Mouse (Mus musculus): ENCODE results near the gene Ptprd. TPM values are rescaled to one million over a fixed set of nuclear protein-coding genes. Genes with fewer than 3 reads are reported as not detected.

Gene Ptprd
- polyA plus RNA-seq, 1 experiment from 2014 or later = 145 TPM

DNA sequence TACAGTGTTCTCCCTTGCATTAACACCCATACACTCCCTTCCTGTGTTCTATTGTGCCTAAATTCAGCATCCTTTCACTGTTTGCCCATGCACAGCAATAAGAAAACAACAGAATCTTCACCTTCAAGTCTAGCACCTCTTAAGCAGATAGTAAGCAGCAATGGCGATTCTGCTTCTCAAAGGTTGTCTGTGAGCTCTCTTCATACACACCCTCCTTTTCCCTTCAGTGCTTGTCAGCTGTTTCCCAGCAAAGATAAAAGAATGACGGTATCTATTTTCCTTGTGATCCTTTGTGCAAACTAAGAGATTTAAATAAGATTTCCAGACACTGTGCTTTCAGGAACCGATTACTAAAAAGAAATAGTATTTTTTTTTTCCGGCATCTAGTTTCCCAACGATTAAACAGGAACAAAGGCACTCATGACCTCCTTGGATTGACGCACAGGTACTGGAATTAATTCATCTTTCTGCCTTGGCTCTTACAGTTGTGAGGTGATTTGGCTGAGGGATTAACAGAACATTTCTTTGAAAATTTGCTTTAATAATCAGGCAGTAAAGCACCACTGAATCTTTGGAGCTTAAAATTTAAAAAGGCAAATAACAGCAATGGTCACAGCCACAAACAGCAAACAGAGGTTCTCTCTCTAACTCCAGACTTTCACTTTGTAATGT, 1161.1 kb downstream of the Ptprd start:
- Histone ChIP-seq H3K4me1 (ENCODE audit: control insufficient read depth, insufficient read depth, low read length) (no peaks in the 10 kb centered on the region), H3K27me3 (ENCODE audit: control insufficient read depth, insufficient read depth, low read length) (no peaks in the 10 kb centered on the region), H3K9me3 (ENCODE audit: control insufficient read depth, low read length) (no peaks in the 10 kb centered on the region), H3K4me2 (ENCODE audit: low read depth, low read length) (no peak overlapping the region), H3K9ac (replicated peaks; ENCODE audit: low read depth, low read length) (no peak overlapping the region), H3K27ac (ENCODE audit: low read depth, low read length) (no peak overlapping the region), H3K36me3 (ENCODE audit: control insufficient read depth, insufficient read depth, low read length) (no peaks in the 10 kb centered on the region), H3K4me3 (ENCODE audit: low read depth, low read length) (no peak overlapping the region)
- WGBS = 72% methylated on average over 6 of the region's 6 CpGs
- no peak for ATAC-seq (ENCODE audit: low read depth)

DNA sequence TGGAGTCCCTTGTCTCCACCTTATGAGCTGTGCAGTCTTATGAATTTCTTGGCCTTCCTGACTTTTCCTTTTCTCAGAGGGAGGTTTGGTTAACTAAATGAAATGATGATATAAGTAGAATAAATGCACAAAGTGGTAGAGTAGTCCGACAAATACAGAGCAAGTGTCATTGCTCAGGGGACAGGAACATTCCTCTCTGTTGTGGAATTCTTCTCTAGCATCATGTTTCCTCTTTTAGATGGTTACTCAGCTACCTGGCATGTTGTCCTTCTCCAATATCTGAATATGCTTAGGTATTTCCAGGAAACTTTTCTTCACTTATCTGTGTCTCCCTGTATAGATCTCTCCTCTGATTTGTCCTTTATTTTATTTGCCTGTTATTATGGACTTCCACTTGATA, 1207.3 kb downstream of the Ptprd start:
- 97% methylated on average over 1 of the region's 1 CpGs for WGBS
- no peak overlapping the region for H3K9ac ChIP-seq (replicated peaks; ENCODE audit: low read depth, low read length)
- no peaks in the 10 kb centered on the region for H3K27me3 ChIP-seq (ENCODE audit: control insufficient read depth, insufficient read depth, low read length)
- H3K36me3 ChIP-seq (ENCODE audit: control insufficient read depth, insufficient read depth, low read length) = no peaks in the 10 kb centered on the region
- no peak overlapping the region for H3K4me2 ChIP-seq (ENCODE audit: low read depth, low read length)
- no peaks in the 10 kb centered on the region for H3K9me3 ChIP-seq (ENCODE audit: control insufficient read depth, low read length)
- H3K4me1 ChIP-seq (ENCODE audit: control insufficient read depth, insufficient read depth, low read length) = no peaks in the 10 kb centered on the region
- ATAC-seq (ENCODE audit: low read depth) = no peak
- H3K27ac ChIP-seq (ENCODE audit: low read depth, low read length) = no peak overlapping the region
- no peak overlapping the region for H3K4me3 ChIP-seq (ENCODE audit: low read depth, low read length)

DNA sequence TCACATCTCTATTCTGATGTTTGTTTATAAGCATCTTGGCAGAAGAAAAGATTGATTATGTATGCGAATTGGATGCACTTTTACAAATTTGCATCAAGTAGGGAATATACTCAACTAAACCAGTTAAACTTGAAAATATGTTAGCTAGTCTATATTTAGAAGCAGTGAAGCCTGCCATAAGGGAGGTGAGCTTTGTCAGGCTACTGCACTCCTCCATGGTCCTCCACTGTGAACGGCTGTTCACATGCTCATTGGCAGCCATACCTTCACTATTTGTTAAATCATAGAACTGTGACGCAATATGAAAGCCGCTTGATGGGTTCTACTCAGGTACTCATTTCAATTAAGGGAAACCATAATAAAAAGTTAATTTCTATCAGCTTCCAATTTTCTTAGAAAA, 1215.6 kb downstream of the Ptprd start:
- Histone ChIP-seq H3K36me3 (ENCODE audit: control insufficient read depth, insufficient read depth, low read length) (no peaks in the 10 kb centered on the region), H3K9me3 (ENCODE audit: control insufficient read depth, low read length) (no peaks in the 10 kb centered on the region), H3K4me2 (ENCODE audit: low read depth, low read length) (no peak overlapping the region), H3K4me3 (ENCODE audit: low read depth, low read length) (no peak overlapping the region), H3K4me1 (ENCODE audit: control insufficient read depth, insufficient read depth, low read length) (no peaks in the 10 kb centered on the region), H3K9ac (replicated peaks; ENCODE audit: low read depth, low read length) (no peak overlapping the region), H3K27ac (ENCODE audit: low read depth, low read length) (no peak overlapping the region), H3K27me3 (ENCODE audit: control insufficient read depth, insufficient read depth, low read length) (no peaks in the 10 kb centered on the region)
- ATAC-seq (ENCODE audit: low read depth) = no peak
- WGBS = 94% methylated on average over 4 of the region's 4 CpGs

DNA sequence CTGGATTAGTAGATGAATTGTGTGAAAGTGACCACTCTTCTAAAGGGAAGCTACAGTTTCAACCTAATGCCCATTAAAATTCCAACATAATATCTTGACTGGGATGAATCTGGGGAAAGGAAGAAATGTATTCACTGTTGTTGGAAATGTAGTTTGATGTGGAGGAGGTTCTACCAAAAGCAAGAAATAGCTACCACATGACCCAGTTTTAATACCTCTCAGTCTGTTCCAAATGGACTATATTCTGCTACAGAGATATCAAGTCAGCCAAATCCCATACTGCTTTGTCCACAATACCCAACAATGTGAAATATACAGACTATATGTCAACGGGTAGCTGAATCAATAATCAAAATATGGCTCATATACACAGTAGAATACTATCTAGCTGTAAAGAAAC, 1221.8 kb downstream of the Ptprd start:
- Histone ChIP-seq H3K4me3 (ENCODE audit: low read depth, low read length) (no peak overlapping the region), H3K9ac (replicated peaks; ENCODE audit: low read depth, low read length) (no peak overlapping the region), H3K36me3 (ENCODE audit: control insufficient read depth, insufficient read depth, low read length) (no peaks in the 10 kb centered on the region), H3K27me3 (ENCODE audit: control insufficient read depth, insufficient read depth, low read length) (no peaks in the 10 kb centered on the region), H3K4me2 (ENCODE audit: low read depth, low read length) (no peak overlapping the region), H3K9me3 (ENCODE audit: control insufficient read depth, low read length) (no peaks in the 10 kb centered on the region), H3K27ac (ENCODE audit: low read depth, low read length) (no peak overlapping the region), H3K4me1 (ENCODE audit: control insufficient read depth, insufficient read depth, low read length) (no peaks in the 10 kb centered on the region)
- no peak for ATAC-seq (ENCODE audit: low read depth)
- WGBS = 94% methylated on average over 1 of the region's 1 CpGs

DNA sequence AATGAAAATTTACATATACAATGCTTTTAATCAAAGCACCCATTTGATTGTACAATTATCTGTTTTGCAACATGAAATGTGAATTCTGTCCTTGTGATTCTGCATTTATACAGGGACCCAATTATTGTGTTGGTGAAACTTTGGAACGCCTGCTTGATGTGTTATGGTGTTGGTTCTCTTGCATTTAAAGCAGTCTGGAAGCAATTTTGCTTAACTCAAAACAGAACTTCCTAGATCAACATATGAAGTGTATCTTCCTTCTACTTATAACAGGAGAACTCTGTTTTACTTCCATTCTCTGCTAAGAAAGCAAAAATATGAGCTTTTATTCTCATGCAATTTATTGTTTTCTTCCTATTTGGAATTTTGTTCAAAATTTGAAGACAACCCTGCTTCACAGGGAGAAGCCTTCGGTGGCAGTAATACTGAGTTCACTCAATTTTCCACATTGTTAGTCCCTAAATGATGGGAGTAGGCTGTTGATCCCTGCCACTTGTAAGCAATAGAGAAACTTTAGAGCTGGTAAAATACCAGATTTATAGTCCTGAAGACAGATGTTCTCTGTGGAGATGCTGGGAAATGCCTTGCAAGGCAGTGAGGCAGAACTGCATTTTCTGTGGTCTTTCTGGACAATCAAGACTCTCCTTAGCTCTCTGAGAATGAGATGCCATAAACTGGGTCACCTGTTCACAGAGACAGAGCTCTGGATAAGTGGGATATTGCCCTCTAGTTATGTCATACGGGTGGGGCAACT, 1234.5 kb downstream of the Ptprd start:
- WGBS = 67% methylated on average over 3 of the region's 3 CpGs
- H3K9ac ChIP-seq (replicated peaks; ENCODE audit: low read depth, low read length) = no peak overlapping the region
- no peaks in the 10 kb centered on the region for H3K27me3 ChIP-seq (ENCODE audit: control insufficient read depth, insufficient read depth, low read length)
- H3K27ac ChIP-seq (ENCODE audit: low read depth, low read length) = no peak overlapping the region
- H3K4me3 ChIP-seq (ENCODE audit: low read depth, low read length) = no peak overlapping the region
- no peaks in the 10 kb centered on the region for H3K9me3 ChIP-seq (ENCODE audit: control insufficient read depth, low read length)
- H3K4me1 ChIP-seq (ENCODE audit: control insufficient read depth, insufficient read depth, low read length) = no peaks in the 10 kb centered on the region
- H3K36me3 ChIP-seq (ENCODE audit: control insufficient read depth, insufficient read depth, low read length) = no peaks in the 10 kb centered on the region
- H3K4me2 ChIP-seq (ENCODE audit: low read depth, low read length) = no peak overlapping the region
- no peak for ATAC-seq (ENCODE audit: low read depth)

DNA sequence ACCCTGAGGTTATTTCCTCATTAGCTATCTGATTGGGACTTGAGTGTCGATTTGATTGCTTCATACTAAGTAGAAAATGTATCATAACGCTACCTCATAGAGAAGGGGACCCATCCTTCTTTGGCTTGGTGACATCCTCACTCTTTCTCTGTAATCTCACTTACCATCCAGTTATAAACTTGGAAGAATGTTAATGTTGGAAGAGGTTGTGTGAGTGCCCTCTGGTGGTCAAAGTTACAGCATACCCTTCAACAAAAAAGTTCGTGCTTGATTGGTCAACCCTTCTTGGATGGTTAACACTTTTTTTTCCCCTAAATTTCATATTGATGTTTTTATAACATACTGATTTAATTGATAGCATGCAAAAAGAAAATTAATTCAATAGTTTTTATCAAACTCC, 1263.5 kb downstream of the Ptprd start:
- Histone ChIP-seq H3K4me3 (ENCODE audit: low read depth, low read length) (no peak overlapping the region), H3K36me3 (ENCODE audit: control insufficient read depth, insufficient read depth, low read length) (no peaks in the 10 kb centered on the region), H3K4me2 (ENCODE audit: low read depth, low read length) (no peak overlapping the region), H3K27me3 (ENCODE audit: control insufficient read depth, insufficient read depth, low read length) (no peaks in the 10 kb centered on the region), H3K27ac (ENCODE audit: low read depth, low read length) (no peak overlapping the region), H3K4me1 (ENCODE audit: control insufficient read depth, insufficient read depth, low read length) (no peaks in the 10 kb centered on the region), H3K9me3 (ENCODE audit: control insufficient read depth, low read length) (no peaks in the 10 kb centered on the region), H3K9ac (replicated peaks; ENCODE audit: low read depth, low read length) (no peak overlapping the region)
- ATAC-seq (ENCODE audit: low read depth) = no peak
- WGBS = 51% methylated on average over 3 of the region's 3 CpGs

DNA sequence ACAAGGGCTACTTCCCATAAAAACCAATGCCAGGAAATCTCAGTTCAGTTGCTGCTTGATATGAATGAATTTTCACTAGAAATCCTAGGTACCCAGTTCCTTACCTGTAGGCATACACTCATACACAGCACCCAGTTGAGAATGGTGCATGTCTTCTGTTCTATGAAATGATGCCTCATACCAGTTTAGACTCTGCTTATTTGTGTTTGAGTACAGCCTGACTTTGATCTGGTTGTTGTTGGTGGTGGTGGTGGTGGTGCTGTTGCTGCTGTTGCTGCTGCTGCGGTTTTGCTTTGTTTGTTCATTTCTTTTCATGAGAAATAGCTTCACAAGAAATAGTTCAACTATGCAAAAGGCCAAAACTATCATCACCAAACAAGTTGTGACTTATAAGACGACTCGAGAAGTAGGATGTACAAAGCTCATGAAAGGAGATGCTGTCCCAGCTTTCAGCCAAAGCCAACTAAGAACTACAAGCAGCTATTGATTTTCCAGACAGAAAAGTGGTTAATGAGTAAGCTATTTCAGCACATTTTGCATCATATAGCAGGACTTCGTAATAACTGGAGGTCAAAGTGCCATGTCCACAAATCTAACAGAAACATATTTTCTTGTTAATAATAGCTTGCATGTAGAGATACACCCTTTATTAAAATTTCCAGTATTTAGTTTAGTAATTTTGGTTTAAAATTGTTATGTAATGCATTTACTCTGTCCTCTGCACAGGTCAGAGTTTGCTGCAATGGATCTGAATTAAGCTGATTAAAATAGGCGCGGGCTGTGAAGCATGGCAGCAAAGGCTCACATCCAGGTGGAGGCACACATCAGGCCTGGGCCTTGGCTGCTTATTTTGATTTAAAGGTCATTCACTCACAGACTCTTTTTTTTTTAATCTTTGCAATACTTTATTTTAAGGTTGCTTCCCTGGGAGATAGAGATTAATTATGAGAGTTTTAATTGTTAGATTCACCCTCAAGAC, 1270.1 kb downstream of the Ptprd start:
- Histone ChIP-seq H3K27ac (ENCODE audit: low read depth, low read length) (no peak overlapping the region), H3K9ac (replicated peaks; ENCODE audit: low read depth, low read length) (no peak overlapping the region), H3K27me3 (ENCODE audit: control insufficient read depth, insufficient read depth, low read length) (no peaks in the 10 kb centered on the region), H3K9me3 (ENCODE audit: control insufficient read depth, low read length) (no peaks in the 10 kb centered on the region), H3K4me1 (ENCODE audit: control insufficient read depth, insufficient read depth, low read length) (no peaks in the 10 kb centered on the region), H3K4me2 (ENCODE audit: low read depth, low read length) (no peak overlapping the region), H3K36me3 (ENCODE audit: control insufficient read depth, insufficient read depth, low read length) (no peaks in the 10 kb centered on the region), H3K4me3 (ENCODE audit: low read depth, low read length) (no peak overlapping the region)
- WGBS = 89% methylated on average over 6 of the region's 6 CpGs
- ATAC-seq (ENCODE audit: low read depth) = no peak

DNA sequence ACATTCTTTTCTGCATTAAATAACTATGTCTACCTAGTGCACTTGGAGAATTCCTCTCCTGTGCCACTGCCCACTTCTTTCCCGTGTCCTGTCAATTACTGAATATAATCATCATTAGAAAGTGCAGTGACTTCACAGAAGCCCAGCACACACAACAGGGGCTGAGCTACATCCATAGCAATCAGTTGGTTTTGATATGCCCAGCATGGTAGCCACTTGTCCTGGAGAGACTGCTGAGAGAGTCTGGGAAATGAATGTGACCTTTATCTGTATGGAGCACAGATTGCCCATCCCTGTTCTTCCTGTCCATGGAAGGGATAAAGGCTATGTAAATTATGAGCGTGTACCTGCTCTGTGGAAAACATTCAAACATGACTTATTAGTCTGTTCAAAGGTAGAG, 1280.2 kb downstream of the Ptprd start:
- no peak for ATAC-seq (ENCODE audit: low read depth)
- H3K4me3 ChIP-seq (ENCODE audit: low read depth, low read length) = no peak overlapping the region
- H3K9me3 ChIP-seq (ENCODE audit: control insufficient read depth, low read length) = no peaks in the 10 kb centered on the region
- no peak overlapping the region for H3K9ac ChIP-seq (replicated peaks; ENCODE audit: low read depth, low read length)
- H3K27ac ChIP-seq (ENCODE audit: low read depth, low read length) = no peak overlapping the region
- no peaks in the 10 kb centered on the region for H3K4me1 ChIP-seq (ENCODE audit: control insufficient read depth, insufficient read depth, low read length)
- 77% methylated on average over 2 of the region's 2 CpGs for WGBS
- no peaks in the 10 kb centered on the region for H3K27me3 ChIP-seq (ENCODE audit: control insufficient read depth, insufficient read depth, low read length)
- no peaks in the 10 kb centered on the region for H3K36me3 ChIP-seq (ENCODE audit: control insufficient read depth, insufficient read depth, low read length)
- H3K4me2 ChIP-seq (ENCODE audit: low read depth, low read length) = no peak overlapping the region

Data from neural tube, embryonic 14.5 days (tissue).